Mouse (Mus musculus): ENCODE measurements around the gene Csk. TPM values are rescaled to one million over a fixed set of nuclear protein-coding genes. Genes with fewer than 3 reads are reported as not detected.
A peak's percentile ranks its signal among the peaks of the same experiment; 100 is the strongest.

The Csk gene
- polyA plus RNA-seq, 1 experiment from 2014 or later: 30.9 TPM

DNA sequence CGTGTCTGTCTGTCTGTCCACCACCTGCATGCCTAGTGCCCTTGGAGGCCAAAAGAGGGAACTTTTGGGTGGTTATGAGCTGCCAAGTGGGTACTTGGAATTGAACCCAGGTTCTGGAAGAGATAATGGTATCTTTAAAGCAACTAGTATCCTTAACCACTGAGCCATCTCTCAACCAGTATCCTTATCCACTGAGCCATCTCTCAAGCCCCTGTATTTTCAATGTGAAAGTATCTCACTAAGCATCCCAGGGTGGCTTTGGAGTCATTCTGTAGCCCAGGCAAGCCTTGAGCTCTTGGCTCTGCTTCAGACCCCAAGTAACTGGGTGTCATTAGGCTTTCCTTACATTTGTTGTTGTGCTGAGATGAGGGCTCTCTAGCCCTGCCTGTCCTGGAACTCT is 1.5 kb upstream of the Csk start:
- peaks cover 5% of the 10 kb centered on the region; the same call in 1 of the 2 replicates for H3K4me1 ChIP-seq (ENCODE audit: control insufficient read depth, insufficient read depth, low read length)
- ATAC-seq (ENCODE audit: insufficient number of reproducible peaks, insufficient read depth, low FRiP score, low read depth): no peak
- H3K9ac ChIP-seq (replicated peaks; ENCODE audit: low read depth, low read length): no peak overlapping the region
- H3K4me3 ChIP-seq (ENCODE audit: low read depth, low read length): no peak overlapping the region
- no peaks in the 10 kb centered on the region for H3K27me3 ChIP-seq (ENCODE audit: control insufficient read depth, insufficient read depth, low read length)
- 79% methylated on average over 1 of the region's 1 CpGs for WGBS
- H3K36me3 ChIP-seq (ENCODE audit: control insufficient read depth, insufficient read depth, low read length): no peaks in the 10 kb centered on the region
- H3K9me3 ChIP-seq (ENCODE audit: control insufficient read depth, low read depth, low read length): no peaks in the 10 kb centered on the region
- H3K4me2 ChIP-seq (replicated peaks; ENCODE audit: low read depth, low read length): no peak overlapping the region
- H3K27ac ChIP-seq (ENCODE audit: low read length): no peak overlapping the region

DNA sequence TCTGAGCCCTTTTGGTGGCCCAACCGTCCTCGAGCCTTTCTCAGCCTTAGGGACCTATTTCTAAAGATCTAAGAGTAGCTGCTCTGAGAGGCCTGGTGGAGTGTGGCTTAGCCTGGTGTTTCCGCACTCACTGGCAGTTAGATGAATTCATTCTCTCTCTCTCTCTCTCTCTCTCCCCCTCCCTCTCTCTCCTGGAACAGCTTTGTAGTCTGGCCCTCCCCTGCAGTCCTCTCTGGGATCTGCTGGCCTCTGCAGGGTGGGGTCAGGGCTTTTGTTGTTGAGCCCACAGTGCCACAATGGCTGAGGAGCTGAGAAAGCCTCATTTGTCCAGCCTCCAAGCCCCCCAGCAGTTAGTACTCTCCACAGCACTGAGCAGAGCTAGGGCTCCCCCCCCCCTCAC is 576 bp downstream of the Csk start:
- Histone ChIP-seq H3K27ac (ENCODE audit: low read length) (no peak overlapping the region; the same call in 1 of the 2 replicates), H3K9me3 (ENCODE audit: control insufficient read depth, low read depth, low read length) (no peaks in the 10 kb centered on the region), H3K27me3 (ENCODE audit: control insufficient read depth, insufficient read depth, low read length) (no peaks in the 10 kb centered on the region), H3K36me3 (ENCODE audit: control insufficient read depth, insufficient read depth, low read length) (no peaks in the 10 kb centered on the region), H3K4me1 (ENCODE audit: control insufficient read depth, insufficient read depth, low read length) (peaks cover 5% of the 10 kb centered on the region; the same call in 1 of the 2 replicates), H3K4me3 (ENCODE audit: low read depth, low read length) (no peak overlapping the region), H3K4me2 (replicated peaks; ENCODE audit: low read depth, low read length) (peak overlapping the region; percentile 7; the same call in 1 of the 2 replicates), H3K9ac (replicated peaks; ENCODE audit: low read depth, low read length) (0 out of 2 replicates have a peak overlapping the region, but pooled peaks have one; percentile 2)
- no peak for ATAC-seq (ENCODE audit: insufficient number of reproducible peaks, insufficient read depth, low FRiP score, low read depth)
- WGBS: 44% methylated on average over 3 of the region's 3 CpGs

DNA sequence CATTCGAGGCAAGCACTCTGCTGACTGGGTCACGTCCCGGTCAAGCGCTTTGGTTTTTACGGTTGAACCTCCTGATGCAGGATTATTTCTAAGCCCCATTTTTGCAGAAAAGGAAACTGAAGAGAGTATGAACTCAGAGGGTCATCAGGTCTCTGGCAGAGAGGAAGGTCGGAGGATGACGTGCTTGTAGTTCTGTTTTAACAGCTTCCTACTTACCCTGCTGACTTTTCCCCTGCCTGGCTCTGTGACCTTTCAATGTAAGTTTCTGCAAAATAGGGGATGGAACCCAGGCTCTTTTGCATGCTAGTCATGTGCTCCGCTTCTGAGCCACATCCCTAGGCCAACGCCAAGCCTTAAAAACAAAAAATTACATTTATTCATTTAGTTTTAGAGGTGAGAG is 1.1 kb downstream of the Csk start:
- H3K9ac ChIP-seq (replicated peaks; ENCODE audit: low read depth, low read length): 0 out of 2 replicates have a peak overlapping the region, but pooled peaks have one; percentile 2
- no peak overlapping the region for H3K4me2 ChIP-seq (replicated peaks; ENCODE audit: low read depth, low read length)
- H3K9me3 ChIP-seq (ENCODE audit: control insufficient read depth, low read depth, low read length): no peaks in the 10 kb centered on the region
- H3K27ac ChIP-seq (ENCODE audit: low read length): no peak overlapping the region
- no peak for ATAC-seq (ENCODE audit: insufficient number of reproducible peaks, insufficient read depth, low FRiP score, low read depth)
- WGBS: 65% methylated on average over 9 of the region's 9 CpGs
- H3K36me3 ChIP-seq (ENCODE audit: control insufficient read depth, insufficient read depth, low read length): no peaks in the 10 kb centered on the region
- H3K4me1 ChIP-seq (ENCODE audit: control insufficient read depth, insufficient read depth, low read length): peaks cover 9% of the 10 kb centered on the region
- H3K27me3 ChIP-seq (ENCODE audit: control insufficient read depth, insufficient read depth, low read length): no peaks in the 10 kb centered on the region
- no peak overlapping the region for H3K4me3 ChIP-seq (ENCODE audit: low read depth, low read length)

DNA sequence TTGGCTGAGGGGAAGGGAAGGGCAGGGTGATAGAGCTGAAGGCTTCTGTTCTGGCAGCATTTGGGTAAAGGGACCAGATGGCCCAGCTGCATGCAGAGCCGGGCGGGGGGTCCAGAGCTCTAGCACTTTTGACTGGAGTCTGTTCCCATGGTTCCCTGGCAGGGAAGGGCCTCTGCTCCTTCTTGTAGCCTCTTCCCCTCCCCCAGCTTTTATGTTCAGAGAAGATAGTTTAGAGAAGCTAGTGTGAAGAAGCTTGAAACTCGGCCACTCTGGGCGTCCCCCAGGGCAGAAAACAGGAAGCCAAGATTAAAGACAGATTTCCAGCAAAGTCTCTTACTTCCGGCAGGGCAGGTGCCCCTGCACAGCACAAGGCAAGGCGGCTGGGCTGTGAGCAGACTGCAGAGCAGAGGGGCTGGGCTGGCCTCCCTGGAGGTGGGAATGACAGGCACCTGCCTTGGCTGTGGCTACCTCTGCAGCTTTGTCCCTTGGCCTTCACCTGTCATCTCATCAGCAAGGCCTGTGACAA is 2.6 kb downstream of the Csk start:
- ATAC-seq (ENCODE audit: insufficient number of reproducible peaks, insufficient read depth, low FRiP score, low read depth): no peak
- WGBS: 15% methylated on average over 6 of the region's 6 CpGs
- H3K9me3 ChIP-seq (ENCODE audit: control insufficient read depth, low read depth, low read length): no peaks in the 10 kb centered on the region
- H3K4me2 ChIP-seq (replicated peaks; ENCODE audit: low read depth, low read length): no peak overlapping the region
- H3K4me3 ChIP-seq (ENCODE audit: low read depth, low read length): no peak overlapping the region
- H3K9ac ChIP-seq (replicated peaks; ENCODE audit: low read depth, low read length): no peak overlapping the region
- H3K36me3 ChIP-seq (ENCODE audit: control insufficient read depth, insufficient read depth, low read length): no peaks in the 10 kb centered on the region
- H3K4me1 ChIP-seq (ENCODE audit: control insufficient read depth, insufficient read depth, low read length): peaks cover 14% of the 10 kb centered on the region
- H3K27ac ChIP-seq (ENCODE audit: low read length): peak overlapping the region; percentile 33; the same call in 1 of the 2 replicates
- no peaks in the 10 kb centered on the region for H3K27me3 ChIP-seq (ENCODE audit: control insufficient read depth, insufficient read depth, low read length)

DNA sequence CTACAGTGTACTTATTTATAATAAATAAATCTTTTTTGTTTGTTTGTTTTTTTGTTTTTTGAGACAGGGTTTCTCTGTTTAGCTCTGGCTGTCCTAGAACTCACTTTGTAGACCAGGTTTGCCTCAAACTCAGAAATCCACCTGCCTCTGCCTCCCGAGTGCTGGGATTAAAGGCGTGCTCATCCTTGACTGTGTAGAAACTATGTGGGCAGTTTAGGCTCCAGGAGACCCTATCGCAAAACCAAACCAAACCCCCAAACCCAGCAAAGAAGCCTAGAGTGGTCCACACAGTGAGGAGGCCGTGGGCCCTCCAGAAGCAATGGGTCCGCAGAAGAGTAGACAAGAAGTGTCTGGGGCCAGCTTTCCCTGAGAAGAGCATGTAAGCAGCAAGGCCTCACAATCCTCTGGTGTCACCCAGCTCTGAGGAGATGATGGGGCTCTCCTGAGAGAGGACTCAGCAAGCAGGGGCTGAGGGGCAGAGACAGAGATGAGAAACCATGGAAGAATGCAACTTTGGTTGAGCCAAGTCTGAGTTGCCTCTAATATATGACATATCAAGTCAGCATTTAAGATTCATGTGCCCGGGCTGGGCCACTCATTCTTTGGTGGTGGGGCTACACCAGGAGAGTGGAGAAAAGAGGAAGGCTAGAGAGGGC is 3.2 kb downstream of the Csk start:
- 90% methylated on average over 6 of the region's 6 CpGs for WGBS
- Histone ChIP-seq H3K4me2 (replicated peaks; ENCODE audit: low read depth, low read length) (no peak overlapping the region), H3K9me3 (ENCODE audit: control insufficient read depth, low read depth, low read length) (no peaks in the 10 kb centered on the region), H3K4me3 (ENCODE audit: low read depth, low read length) (no peak overlapping the region), H3K27ac (ENCODE audit: low read length) (no peak overlapping the region; the same call in 1 of the 2 replicates), H3K27me3 (ENCODE audit: control insufficient read depth, insufficient read depth, low read length) (no peaks in the 10 kb centered on the region), H3K9ac (replicated peaks; ENCODE audit: low read depth, low read length) (no peak overlapping the region), H3K36me3 (ENCODE audit: control insufficient read depth, insufficient read depth, low read length) (no peaks in the 10 kb centered on the region), H3K4me1 (ENCODE audit: control insufficient read depth, insufficient read depth, low read length) (peaks cover 14% of the 10 kb centered on the region)
- ATAC-seq (ENCODE audit: insufficient number of reproducible peaks, insufficient read depth, low FRiP score, low read depth): no peak

DNA sequence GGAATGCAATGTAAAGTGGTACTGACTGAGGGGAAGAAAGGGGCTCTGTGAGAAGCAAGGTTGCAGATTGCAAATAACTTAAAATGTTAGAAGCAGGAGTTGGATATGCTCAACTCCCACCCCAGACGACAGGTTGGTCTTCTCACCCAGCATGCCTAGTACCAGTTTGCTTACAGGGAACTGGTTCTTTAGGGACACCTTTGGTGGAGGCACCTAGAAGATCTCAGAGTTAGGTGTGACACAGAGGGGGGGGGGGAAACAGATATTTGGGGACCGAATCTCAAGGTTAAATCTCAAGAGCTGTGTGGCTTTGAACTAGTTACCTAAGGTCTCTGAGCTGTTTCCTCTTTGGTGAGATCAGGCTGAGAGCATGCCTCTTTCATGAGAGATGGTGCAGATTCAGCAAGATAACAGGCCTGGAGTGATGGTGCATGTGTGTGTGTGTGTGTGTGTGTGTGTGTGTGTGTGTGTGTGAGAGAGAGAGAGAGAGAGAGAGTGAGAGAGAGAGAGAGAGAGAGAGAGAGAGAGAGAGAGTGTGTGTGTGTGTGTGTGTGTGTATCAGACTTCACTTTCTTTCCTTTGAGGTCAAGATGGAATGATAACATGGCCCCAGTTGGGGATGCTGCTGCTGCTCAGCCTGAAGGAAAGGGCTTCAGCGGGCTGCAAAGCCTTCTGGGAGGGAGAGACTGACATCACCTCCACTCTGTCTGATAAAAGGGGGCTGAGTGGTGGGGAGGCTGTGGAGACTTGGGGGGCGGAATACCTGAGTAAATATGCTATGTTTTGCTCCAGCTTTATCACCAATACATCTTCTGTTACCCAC is 5.9 kb downstream of the Csk start:
- peaks cover 34% of the 10 kb centered on the region for H3K4me1 ChIP-seq (ENCODE audit: control insufficient read depth, insufficient read depth, low read length)
- no peak overlapping the region for H3K4me2 ChIP-seq (replicated peaks; ENCODE audit: low read depth, low read length)
- WGBS: 62% methylated on average over 4 of the region's 4 CpGs
- H3K27me3 ChIP-seq (ENCODE audit: control insufficient read depth, insufficient read depth, low read length): no peaks in the 10 kb centered on the region
- H3K4me3 ChIP-seq (ENCODE audit: low read depth, low read length): no peak overlapping the region
- no peak overlapping the region for H3K9ac ChIP-seq (replicated peaks; ENCODE audit: low read depth, low read length)
- H3K9me3 ChIP-seq (ENCODE audit: control insufficient read depth, low read depth, low read length): no peaks in the 10 kb centered on the region
- peak overlapping the region; percentile 52; the same call in 1 of the 2 replicates for H3K27ac ChIP-seq (ENCODE audit: low read length)
- ATAC-seq (ENCODE audit: insufficient number of reproducible peaks, insufficient read depth, low FRiP score, low read depth): peak; percentile 23; the same call in 1 of the 2 replicates
- no peaks in the 10 kb centered on the region for H3K36me3 ChIP-seq (ENCODE audit: control insufficient read depth, insufficient read depth, low read length)

DNA sequence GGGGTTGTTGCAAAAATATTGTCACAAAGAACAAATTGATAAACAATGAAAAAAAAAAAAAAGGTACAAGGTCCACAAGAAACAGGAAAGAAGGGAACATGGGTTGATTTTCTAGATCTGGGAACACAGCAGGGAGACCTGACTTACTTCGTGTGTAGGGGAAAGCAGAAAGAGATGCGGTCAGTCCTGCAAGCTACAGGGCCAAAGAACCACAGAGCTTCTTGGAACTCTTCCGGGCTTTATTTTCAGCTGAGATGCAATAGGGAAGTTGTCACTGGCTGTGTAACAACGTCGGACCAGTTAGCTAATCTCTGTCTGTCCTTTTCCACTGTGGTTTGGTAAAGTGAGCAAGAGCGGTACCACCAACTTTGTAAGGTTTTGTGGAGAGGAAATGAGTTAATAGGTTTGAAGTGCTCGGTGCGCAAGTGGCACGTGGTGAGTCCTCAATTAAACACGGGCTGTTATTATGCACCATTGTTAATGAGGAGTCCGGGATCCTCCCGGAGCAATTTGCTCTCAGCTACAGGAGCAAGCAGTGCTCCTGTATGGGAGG is 6.8 kb downstream of the Csk start:
- no peaks in the 10 kb centered on the region for H3K9me3 ChIP-seq (ENCODE audit: control insufficient read depth, low read depth, low read length)
- H3K36me3 ChIP-seq (ENCODE audit: control insufficient read depth, insufficient read depth, low read length): no peaks in the 10 kb centered on the region
- H3K4me1 ChIP-seq (ENCODE audit: control insufficient read depth, insufficient read depth, low read length): peaks cover 41% of the 10 kb centered on the region
- ATAC-seq (ENCODE audit: insufficient number of reproducible peaks, insufficient read depth, low FRiP score, low read depth): no peak
- H3K27me3 ChIP-seq (ENCODE audit: control insufficient read depth, insufficient read depth, low read length): no peaks in the 10 kb centered on the region
- no peak overlapping the region for H3K9ac ChIP-seq (replicated peaks; ENCODE audit: low read depth, low read length)
- 75% methylated on average over 12 of the region's 12 CpGs for WGBS
- no peak overlapping the region for H3K4me3 ChIP-seq (ENCODE audit: low read depth, low read length)
- H3K4me2 ChIP-seq (replicated peaks; ENCODE audit: low read depth, low read length): no peak overlapping the region
- H3K27ac ChIP-seq (ENCODE audit: low read length): peak overlapping the region; percentile 52; the same call in 1 of the 2 replicates
